Mouse (Mus musculus): ENCODE results near the gene Dlg2. TPM values are rescaled to one million over a fixed set of nuclear protein-coding genes. Genes with fewer than 3 reads are reported as not detected.

Gene Dlg2
- polyA plus RNA-seq, 1 experiment from 2014 or later: 28.5 TPM

- Histone ChIP-seq H3K9ac (no peak overlapping the region), H3K27me3 (no peaks in the 10 kb centered on the region), H3K4me2 (no peak overlapping the region), H3K36me3 (no peaks in the 10 kb centered on the region), H3K27ac (replicated peaks) (no peak overlapping the region), H3K4me3 (no peak overlapping the region), H3K4me1 (replicated peaks) (no peaks in the 10 kb centered on the region), H3K9me3 (no peaks in the 10 kb centered on the region)
- no peak for ATAC-seq (ENCODE audit: low FRiP score, low read depth)
- 71% methylated on average over 1 of the region's 1 CpGs for WGBS
Observed at GRCm38 (mm10) chr7:92479143-92479542, 2002.7 kb downstream of the Dlg2 start.

GRCm38 (mm10) chr7:92479748-92480147 is 2003.3 kb downstream of the Dlg2 start:
- no peak overlapping the region for H3K4me2 ChIP-seq
- WGBS: 93% methylated on average over 2 of the region's 2 CpGs
- H3K9me3 ChIP-seq: no peaks in the 10 kb centered on the region
- no peaks in the 10 kb centered on the region for H3K36me3 ChIP-seq
- no peaks in the 10 kb centered on the region for H3K4me1 ChIP-seq (replicated peaks)
- no peaks in the 10 kb centered on the region for H3K27me3 ChIP-seq
- no peak overlapping the region for H3K9ac ChIP-seq
- no peak for ATAC-seq (ENCODE audit: low FRiP score, low read depth)
- no peak overlapping the region for H3K4me3 ChIP-seq
- no peak overlapping the region for H3K27ac ChIP-seq (replicated peaks)

GRCm38 (mm10) chr7:92483346-92483745 is 2006.9 kb downstream of the Dlg2 start:
- H3K4me3 ChIP-seq: no peak overlapping the region
- 88% methylated on average over 3 of the region's 3 CpGs for WGBS
- H3K27me3 ChIP-seq: no peaks in the 10 kb centered on the region
- no peak overlapping the region for H3K4me2 ChIP-seq
- ATAC-seq (ENCODE audit: low FRiP score, low read depth): no peak
- H3K27ac ChIP-seq (replicated peaks): no peak overlapping the region
- H3K4me1 ChIP-seq (replicated peaks): no peaks in the 10 kb centered on the region
- H3K9me3 ChIP-seq: no peaks in the 10 kb centered on the region
- H3K9ac ChIP-seq: no peak overlapping the region
- H3K36me3 ChIP-seq: no peaks in the 10 kb centered on the region

- Histone ChIP-seq H3K4me2 (no peak overlapping the region), H3K4me3 (no peak overlapping the region), H3K27ac (replicated peaks) (no peak overlapping the region), H3K36me3 (no peaks in the 10 kb centered on the region), H3K9ac (no peak overlapping the region), H3K4me1 (replicated peaks) (no peaks in the 10 kb centered on the region), H3K27me3 (no peaks in the 10 kb centered on the region), H3K9me3 (no peaks in the 10 kb centered on the region)
- no peak for ATAC-seq (ENCODE audit: low FRiP score, low read depth)
- 50% methylated on average over 3 of the region's 3 CpGs for WGBS
Observed at GRCm38 (mm10) chr7:92485881-92486710, 2009.6 kb downstream of the Dlg2 start.

GRCm38 (mm10) chr7:92486878-92487277 is 2010.4 kb downstream of the Dlg2 start:
- WGBS: 89% methylated on average over 4 of the region's 4 CpGs
- H3K4me2 ChIP-seq: no peak overlapping the region

GRCm38 (mm10) chr7:92492262-92492661 is 2015.8 kb downstream of the Dlg2 start:
- no peak overlapping the region for H3K27ac ChIP-seq (replicated peaks)
- H3K9ac ChIP-seq: no peak overlapping the region
- WGBS: 92% methylated on average over 1 of the region's 1 CpGs
- H3K9me3 ChIP-seq: no peaks in the 10 kb centered on the region
- H3K27me3 ChIP-seq: no peaks in the 10 kb centered on the region
- ATAC-seq (ENCODE audit: low FRiP score, low read depth): no peak
- H3K4me3 ChIP-seq: no peak overlapping the region
- no peaks in the 10 kb centered on the region for H3K36me3 ChIP-seq
- H3K4me1 ChIP-seq (replicated peaks): no peaks in the 10 kb centered on the region
- no peak overlapping the region for H3K4me2 ChIP-seq

More at GRCm38 (mm10) chr7:92486878-92487277, 2010.4 kb downstream of the Dlg2 start:
- no peaks in the 10 kb centered on the region for H3K36me3 ChIP-seq
- H3K9me3 ChIP-seq: no peaks in the 10 kb centered on the region
- no peaks in the 10 kb centered on the region for H3K27me3 ChIP-seq
- no peak overlapping the region for H3K27ac ChIP-seq (replicated peaks)
- H3K4me1 ChIP-seq (replicated peaks): no peaks in the 10 kb centered on the region
- ATAC-seq (ENCODE audit: low FRiP score, low read depth): no peak
- H3K9ac ChIP-seq: no peak overlapping the region
- no peak overlapping the region for H3K4me3 ChIP-seq

GRCm38 (mm10) chr7:92493521-92493920 is 2017.0 kb downstream of the Dlg2 start:
- Histone ChIP-seq H3K4me1 (replicated peaks) (no peaks in the 10 kb centered on the region), H3K27me3 (no peaks in the 10 kb centered on the region), H3K9ac (no peak overlapping the region), H3K9me3 (no peaks in the 10 kb centered on the region), H3K4me3 (no peak overlapping the region), H3K27ac (replicated peaks) (no peak overlapping the region), H3K4me2 (no peak overlapping the region), H3K36me3 (no peaks in the 10 kb centered on the region)
- WGBS: 94% methylated on average over 2 of the region's 2 CpGs
- no peak for ATAC-seq (ENCODE audit: low FRiP score, low read depth)

Other genes starting within 250 kb of the Dlg2 start
- not detected in 2 replicates for gene Ccdc83, start 210.9 kb upstream of the Dlg2 start, polyA plus RNA-seq (2015; fragmentation: Nextera tagmentation; extraction: Ambion mirVana)
- 7.8 and 8.5 TPM in 2 replicates for gene Sytl2, start 174.4 kb upstream of the Dlg2 start, polyA plus RNA-seq (2015; fragmentation: Nextera tagmentation; extraction: Ambion mirVana)
- gene Ccdc89, start 50.1 kb upstream of the Dlg2 start, polyA plus RNA-seq (2015; fragmentation: Nextera tagmentation; extraction: Ambion mirVana): 2.0 and 2.3 TPM in 2 replicates
- gene Crebzf, start 33.9 kb upstream of the Dlg2 start, polyA plus RNA-seq (2015; fragmentation: Nextera tagmentation; extraction: Ambion mirVana): 28.5 and 29.0 TPM in 2 replicates
- gene Tmem126a, start 19.4 kb upstream of the Dlg2 start, polyA plus RNA-seq (2015; fragmentation: Nextera tagmentation; extraction: Ambion mirVana): 124 and 134 TPM in 2 replicates
- 42.0 and 47.0 TPM in 2 replicates for gene Tmem126b, start 671 bp upstream of the Dlg2 start, polyA plus RNA-seq (2015; fragmentation: Nextera tagmentation; extraction: Ambion mirVana)